Mouse (Mus musculus) ZHBTc4 (cell line): ENCODE results near the gene Shb.

Source experiments
- DNase-seq: peaks from one replicate; pipeline ENCODE4 v3.0.0-alpha.2; 2011; ENCODE audit warnings: low read depth, low spot score

Shb gene

DNA sequence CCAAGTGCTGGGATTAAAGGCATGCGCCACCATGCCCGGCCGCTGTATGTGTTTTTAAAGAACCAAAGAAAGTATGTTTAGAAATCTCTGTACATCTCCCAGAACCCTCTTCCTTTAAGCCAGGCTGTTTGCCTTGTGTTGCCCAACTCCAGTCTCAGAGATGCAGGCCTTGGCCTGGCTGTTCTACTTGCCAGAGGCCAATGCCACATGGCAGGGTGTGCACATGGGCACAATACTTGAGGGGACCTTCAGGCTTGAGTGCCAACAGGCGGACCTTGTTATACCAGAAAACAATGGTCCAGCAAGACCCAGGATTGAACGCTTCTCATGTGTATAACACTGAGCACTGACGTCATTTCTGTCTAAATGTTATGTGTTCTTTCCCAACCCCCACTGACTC is 27.1 kb downstream of the Shb start:
- DNase-seq, result no peak

DNA sequence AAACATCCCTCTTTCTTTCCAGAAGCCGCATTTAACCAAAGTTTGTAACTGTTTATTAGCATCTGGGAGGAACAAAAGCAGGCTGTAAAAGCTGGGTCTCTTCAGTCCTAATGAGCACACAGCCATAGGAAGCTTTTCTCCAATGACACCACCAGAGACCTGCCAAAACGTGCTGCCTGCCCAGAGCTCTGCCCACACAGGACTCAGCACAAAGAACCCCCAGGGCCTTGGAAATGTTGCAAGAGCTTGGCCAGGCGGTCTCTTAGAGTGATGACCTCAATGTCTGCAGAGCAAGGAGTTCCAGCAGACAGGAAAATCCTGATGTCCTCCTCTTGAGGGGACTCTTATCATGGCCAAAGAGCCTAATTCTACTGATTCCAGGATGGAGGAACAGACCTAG is 28.5 kb downstream of the Shb start:
- no peak for DNase-seq

DNA sequence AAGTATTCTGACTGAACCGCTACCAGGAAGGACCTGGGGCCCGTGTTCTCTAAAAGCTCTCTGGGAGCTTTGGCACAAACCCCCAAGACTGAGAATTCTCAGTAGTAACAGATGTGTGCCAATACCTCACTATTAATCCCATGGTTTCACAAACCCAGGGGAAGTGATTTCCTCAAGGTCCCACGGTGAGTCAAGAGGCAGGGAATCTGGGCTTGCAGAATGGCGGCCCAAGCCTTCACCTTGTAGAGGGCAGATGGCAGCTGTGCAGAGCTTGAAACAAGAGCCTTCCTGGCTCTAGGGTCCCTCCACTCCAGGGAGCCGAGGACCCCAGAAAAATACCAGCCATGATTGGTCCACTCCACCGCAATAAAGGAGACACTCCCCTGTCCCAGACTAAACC is 28.9 kb downstream of the Shb start:
- DNase-seq, result no peak

DNA sequence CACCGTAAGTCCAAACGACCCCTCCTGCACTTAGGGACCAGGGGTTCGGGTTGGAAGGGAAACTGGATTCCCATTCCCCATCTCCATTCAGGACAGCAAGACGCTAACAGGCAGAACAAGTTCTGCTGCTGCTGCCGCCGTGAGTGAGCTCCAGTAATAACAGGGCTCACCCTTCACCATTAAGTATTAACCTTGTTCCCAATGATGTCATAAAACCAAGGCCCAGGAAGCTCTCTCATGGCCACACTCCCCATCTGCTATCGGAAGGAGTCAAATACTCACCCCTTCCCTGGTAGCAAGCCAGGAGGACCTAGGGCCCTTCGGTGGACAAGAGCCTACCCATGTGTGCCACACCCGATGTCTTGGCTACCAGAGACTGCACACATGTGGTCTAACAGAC is 30.3 kb downstream of the Shb start:
- no peak for DNase-seq

DNA sequence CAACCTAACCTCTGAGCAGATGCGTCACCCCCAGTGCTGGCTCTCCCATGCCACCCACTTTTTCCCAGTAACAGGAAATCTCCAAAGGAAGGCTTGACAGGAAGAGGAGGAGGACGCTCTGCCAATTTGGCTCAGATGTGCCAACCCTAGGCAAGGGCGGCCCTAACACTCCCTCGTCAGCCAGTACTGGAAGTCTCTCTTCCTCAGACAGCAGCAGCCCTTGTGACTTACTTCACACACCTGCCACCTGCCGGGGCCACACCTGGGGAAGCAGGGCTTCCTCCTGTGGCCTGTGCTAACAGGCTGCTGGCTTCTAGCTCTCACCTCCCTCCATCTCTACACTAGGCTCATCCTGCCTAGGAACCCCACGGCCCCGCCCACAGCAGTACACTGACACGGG is 31.9 kb downstream of the Shb start:
- DNase-seq, result no peak

DNA sequence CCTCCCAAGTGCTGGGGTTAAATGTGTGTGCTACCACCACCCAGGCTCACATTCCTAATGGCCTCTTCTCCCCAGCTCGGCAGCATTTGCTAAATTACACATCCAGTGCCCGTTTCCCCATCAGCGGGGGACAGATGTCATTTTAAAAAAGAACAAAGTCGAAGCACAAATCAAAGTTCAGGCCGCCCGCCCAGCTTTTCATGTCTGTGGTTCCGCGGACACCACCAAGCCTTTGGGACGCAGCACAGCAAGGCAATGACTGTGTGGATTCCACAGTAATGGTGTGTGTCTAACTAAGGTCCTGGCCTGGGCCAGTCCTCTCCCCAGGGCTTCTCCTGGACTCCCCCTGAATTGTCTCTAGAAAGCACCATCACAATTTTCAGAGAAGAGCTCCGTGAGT is 32.7 kb downstream of the Shb start:
- no peak for DNase-seq

DNA sequence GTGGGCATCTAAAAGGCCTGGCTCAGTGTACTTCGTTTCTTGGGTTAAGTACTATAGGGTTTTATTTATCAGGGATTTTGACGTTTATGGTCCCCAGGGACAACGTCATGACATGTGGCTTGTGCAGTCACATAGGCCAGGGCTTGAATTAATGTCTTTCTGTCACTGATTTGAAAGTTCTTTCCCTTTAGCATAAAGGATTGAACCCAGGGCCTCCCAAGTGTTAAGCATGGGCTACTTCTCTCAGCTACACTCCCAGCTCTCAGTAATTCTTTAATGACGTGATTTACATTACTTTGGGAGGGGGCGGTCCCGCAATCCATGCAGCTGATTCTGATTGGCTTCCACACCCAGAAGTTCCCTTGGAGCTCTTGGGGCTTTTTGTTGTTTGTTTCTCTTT is 33.2 kb downstream of the Shb start:
- peak; percentile 88 for DNase-seq

DNA sequence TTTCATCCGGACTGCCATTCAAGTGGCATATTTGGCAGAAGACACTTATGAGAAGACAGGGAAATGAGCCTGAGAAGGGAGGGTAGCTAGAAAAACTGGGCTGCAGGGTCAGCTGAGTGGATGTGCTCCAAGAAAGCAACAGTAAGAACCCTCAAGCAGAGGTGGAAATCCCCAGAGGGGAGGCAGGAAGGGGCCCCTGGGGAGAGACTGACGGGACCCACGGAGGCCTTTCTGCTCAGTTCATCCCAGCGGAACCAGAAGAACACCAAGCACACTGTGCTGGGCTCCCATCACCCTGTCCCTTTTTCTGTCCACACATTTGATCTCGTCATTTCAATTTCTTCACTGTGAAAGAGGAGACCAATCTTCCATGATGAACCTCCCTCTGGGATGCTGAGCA is 33.9 kb downstream of the Shb start:
- no peak for DNase-seq

DNA sequence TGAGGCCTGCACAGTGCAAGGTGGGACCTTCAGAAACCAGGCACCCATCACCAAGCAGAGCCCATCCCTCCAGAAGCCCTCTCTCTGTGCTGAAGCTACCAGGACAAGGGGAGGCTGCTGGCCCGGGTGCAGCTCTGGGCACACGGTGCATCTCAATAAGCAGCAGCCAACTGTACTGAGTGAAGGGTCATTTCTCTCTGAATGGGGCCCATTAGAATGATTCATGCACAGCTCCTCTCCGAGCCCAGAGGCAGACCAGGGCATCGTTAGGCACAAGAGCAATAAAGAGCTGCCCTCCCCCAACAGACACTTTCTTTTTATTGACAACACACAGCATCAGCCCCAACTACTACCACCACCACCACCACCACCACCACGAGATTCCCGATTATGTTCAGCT is 35.0 kb downstream of the Shb start:
- DNase-seq, result no peak

DNA sequence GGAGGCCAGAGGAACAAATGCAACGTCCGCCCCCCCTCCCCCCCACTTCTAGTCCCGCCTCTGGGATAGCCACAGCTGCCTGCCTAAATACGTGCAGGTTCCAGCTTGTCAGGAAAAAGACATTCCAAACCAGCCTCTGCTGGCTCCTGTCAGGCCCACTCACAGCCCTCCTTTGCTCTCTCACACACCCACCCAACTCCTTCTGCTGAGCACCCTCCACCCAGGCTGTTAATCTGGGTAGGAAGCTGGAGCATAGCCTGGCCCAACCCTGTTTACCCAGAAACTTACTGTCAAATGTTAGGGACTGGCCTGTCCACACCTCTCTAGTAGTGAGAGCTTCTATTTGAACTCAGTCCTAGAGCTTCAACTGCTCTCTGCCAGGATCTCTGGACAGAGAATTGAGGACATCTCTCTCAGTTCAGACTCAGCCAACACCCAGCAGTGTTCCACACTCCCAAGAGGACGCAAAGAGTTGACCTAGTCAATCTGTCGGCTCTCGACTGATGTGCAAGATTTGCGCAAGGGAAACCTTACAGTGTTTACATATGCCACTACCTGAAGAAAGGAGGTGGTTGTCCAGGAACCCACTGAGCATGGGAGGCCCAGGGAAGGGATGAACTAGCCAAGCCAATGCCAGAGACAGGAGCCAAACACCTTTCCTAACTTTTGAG is 36.6 kb downstream of the Shb start:
- peak; percentile 49 for DNase-seq

DNA sequence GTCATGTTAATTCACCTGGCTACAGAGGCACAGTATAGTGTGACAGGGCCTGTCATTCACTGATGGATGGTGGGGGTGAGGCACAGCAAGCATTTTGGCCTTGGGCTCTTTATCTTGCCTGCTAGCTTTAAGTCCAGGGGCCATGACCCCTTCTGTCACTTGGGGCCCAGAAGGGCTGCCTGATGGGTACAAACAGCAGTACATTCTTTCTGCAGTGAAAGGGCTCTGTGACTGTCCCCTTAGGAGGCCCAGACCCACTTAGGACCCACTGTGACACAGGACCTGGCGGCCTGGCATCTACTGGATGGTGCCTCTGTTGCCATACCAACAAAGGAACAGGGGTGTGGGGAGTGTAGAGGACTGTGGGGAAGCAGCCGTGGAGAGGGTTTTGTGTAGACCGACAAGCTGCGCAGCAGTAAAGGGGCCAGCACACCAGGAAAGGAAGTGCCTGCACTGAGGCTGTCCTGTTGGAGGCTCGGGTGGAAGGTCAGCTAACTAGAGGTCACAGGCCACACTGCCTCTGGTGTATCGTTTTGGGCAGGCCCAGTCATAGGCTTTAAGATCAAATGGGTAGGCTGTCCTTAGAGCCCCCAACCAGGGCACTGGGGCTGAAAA is 38.4 kb downstream of the Shb start:
- DNase-seq, result no peak

DNA sequence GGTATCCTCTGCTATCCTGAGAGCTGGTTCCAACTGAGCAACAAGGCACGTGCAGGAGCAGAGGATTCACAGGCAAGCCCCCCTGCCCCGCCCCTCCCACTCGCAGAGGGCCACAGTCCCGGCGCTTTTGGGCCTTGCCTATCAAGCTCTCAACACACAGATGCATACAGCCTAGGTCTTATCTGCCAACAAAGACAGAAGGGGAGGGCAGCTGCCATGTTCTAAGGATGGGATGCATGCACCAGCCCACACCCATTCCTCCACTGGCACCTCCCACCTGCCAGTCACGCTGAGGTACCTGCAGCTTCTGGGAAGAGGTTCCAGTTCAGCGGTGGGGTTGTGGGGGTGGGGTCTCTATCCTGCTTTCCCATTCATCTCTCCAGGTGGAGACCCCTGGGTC is 39.2 kb downstream of the Shb start:
- no peak for DNase-seq

DNA sequence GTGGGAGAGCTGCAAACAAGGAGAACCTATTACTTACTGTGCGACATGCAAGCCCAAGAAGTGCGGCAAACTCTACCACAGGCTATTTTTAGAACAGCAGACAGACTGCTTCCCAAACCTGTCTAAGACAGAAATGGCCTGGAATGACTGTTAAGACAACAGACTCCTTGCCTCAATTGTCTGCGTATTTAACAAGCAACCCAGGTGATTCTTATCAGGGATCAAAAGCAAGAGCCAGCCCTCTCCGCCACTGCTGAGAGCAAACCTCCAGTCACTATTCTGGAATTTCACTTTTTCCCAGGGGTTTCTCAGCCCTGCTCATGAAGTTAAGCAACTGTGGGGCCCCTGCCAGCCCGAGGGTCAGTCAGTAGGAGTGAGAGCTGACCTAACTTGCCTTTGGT is 39.6 kb downstream of the Shb start:
- no peak for DNase-seq

DNA sequence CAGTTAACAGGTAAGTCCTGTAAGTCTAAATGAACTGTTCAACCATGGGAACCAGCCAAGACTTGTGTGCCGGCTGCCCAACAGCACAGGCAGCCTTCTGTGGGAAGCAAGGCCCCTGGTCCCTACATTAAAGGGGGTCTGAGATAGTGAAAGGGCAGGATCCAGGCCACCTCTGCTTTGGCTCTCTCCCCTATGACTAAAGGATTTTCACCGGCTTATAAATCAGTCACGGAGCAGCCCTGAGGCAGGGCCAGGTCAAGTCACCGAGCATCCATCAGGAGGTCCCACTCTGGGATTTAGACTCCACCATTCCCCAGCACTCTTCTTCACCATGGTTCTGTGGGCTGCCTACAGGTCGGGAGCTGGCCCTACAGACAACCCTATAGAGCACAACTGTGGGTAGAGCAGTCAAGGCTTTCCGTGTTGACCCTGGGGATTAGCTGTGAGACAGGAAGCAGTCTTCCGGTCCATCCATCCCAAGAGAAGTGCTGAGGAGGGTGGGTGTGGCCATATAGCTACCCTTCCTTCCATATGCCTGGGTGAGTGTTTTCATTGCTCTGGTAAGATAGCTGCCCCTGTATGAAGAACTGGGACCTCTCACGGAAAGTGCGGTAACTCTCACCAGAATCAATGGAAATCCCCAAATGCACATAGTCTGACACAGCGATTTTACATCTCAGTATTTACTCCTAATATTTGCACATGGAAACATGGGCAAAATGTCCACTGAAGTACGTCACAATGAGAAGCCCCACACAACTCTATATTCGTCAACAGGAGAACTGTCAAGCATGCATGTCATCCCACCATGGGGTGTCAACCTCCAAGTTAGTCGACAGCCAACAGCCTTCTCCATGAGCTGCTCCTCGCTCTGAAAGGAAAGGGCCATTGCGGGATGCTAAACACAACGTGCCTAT is 40.3 kb downstream of the Shb start:
- no peak for DNase-seq

DNA sequence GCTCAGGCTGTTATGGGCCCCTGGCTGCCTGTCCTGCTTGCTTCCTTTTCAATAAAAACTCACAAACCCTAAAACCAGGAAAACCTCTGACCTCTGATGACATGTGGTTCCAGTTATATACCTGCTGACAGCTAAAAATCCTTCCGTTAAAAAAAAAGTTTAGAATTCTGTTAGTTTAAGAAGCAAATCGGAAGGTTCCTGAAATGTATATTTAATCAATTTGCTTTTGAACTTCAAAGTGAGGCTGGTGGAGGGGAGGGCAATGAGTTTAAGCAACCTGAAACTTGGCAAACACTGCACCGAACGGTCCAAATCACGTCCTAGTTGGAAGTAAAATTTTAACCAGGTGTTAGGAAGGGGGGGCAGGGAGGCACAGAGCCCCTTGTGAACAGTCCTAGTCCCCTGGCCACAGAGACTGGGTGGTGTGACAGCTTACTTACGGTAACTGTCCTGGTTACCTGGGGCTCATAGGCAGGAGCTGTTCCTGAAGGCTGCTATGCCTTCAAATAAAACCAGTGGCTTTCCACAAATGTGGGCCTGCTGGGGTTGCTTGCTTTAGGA is 41.1 kb downstream of the Shb start:
- DNase-seq, result no peak

DNA sequence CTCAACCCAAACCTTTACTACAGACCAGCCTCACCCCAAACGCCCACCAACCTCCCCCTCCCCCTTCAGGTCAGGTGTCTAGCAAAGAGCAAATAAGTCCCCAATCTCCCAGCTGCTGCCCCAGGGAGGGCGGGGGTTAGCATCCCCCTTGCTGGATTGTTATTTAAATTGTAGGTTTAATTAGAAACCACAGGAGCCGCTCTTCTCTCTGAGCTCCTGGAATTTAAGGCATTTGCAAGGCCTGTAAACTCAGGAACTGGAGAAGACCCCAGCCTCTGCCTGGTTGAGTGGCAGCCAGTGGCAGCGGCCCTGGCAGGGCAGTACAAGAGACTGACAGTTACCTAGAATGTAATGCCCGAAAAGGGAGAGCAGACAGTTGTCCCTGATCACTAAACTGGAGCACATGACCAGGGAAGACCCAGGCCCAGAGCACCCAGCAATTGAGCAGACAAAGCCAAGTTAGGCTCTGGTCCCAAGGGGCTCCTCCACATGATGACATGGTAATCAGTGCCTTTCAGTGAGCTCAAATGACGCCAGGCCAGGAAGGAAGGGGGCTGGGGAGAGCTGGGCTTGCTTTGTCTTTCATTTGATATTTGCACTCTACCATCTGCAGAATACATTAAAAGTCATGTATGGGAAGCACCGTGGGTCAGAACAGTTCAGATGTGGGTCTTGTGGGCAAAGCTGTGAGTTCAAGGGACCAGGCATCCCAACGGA is 42.1 kb downstream of the Shb start:
- peak; percentile 96 for DNase-seq

DNA sequence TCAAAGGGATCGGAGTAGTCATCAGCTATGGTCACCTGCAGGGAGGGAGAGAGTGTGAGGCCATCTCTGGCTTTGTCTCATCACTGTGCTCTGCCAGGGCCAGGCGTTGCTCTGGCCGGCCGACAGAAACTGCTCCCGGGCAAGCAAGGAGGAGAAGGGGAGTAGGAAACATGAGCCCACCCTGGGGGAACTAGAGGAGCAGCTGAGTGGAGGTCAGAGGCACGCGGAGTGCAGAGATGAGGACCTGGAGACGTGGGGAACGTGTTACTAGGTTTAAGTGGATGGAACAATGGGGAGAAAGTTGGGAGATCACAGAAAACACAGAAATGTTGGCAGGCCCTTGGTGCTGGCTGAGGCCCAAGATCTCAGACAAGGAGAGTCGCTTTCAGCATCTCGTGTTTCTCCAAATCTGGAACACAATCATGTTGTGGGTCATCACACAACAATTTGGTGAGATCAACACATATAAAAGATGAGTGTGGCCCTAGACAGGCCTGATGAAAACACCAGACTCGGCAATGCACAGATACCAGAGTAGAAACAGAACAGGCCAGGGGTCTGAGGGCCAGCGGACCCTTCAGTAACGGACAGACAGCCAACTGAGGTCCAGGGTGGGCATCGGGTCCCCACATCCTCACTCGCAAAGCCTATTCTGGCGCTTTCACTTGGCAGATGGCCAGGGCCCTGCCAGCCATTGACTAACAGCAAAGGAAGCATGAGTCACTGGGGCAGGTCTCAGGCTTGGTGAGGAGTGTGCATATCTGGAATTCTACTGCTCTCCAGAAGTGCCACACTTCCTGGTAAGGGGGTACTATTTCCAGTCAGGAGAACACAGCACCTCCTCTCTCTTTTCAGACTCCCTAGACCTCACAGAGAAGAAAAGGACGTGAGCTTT is 42.9 kb downstream of the Shb start:
- no peak for DNase-seq

DNA sequence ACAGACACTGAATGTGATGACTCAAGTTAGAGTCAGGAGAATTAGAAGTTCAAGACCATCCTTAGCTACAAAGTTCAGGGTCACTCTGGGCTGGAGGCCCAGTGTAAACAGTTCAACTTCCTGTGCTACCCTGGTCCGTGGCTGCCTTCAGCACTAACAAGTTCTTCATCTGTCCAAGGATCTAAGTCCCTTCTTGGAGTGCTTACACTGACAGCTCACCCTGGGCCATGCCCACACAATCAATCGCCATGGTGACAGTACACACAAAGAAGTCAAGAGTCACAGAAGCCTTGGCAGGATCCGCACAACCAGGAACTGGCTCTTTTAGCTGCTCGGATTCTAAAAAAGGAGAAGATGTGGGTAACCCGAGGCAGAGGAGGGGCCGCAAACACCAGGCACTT is 44.6 kb downstream of the Shb start:
- no peak for DNase-seq

DNA sequence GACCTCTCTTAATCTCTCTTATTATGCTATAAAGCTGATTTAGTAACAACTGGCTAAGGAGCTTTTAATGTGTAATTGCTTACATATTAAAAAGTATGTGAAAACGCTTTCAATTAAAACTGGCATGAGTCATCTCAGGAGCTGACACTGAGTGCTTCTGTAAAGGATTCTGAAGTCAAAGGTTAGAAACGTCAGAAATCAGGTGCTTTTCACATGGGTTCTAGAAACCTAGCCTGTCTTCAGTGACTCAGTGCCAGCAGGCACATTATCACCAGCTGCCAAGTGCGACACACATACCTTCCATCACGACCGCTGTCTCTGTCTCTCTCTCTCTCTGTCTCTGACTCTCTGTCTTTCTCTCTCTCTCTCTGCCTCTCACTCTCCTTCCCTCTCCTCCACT is 47.2 kb downstream of the Shb start:
- DNase-seq, result no peak

DNA sequence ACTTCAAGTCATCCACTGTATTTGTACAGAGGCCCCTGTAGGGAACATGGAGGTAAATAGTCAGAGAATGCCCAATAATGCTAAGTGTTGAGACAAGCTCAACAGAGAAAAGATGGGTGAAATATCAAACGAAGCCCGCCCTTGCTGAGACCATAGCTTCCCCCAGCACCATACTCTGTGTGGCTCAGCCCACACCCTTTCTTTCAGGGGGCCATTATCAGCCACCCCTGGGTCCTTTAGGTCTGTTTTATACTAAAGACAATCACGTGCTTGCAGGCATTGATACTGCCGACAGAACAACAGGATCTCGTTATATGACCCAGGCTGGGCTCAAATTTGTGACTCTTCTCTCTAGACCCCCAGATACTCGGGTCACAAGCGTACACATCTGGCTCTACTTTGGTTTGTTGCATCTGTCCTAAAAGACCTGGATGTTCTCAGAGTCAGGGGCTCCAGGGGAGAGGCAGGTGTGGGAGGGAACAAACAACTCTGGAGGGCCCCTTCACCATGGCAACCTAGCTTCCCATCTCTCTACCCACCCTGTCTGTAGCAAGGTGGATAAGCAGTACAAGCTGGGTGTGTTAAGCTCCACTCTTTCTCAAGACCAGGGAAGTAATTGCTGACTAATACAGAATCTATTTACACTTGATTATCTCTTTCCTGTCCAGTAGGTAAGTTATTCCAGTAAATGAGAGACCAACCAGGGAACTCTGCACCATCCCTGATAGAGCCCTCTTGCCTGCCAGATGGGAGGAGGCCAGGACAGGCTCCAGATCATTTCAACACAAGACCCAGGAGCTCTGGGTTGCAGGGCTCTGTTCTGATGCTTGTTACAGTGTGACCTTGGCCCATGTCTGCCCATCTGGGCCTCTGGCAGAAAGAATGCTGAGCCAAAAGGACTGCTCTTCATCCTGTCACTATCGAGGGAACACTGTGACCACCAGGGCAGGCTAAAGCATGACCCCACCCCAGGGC is 48.7 kb downstream of the Shb start:
- no peak for DNase-seq
